Mouse (Mus musculus) forebrain, embryonic 16.5 days (tissue): ENCODE data around the gene Bckdk. TPM values are rescaled to one million over a fixed set of nuclear protein-coding genes. Genes with fewer than 3 reads are reported as not detected.

Experiments used
- ATAC-seq: fragments of 200-750 bp; cut with Nextera tagmentation; 2 replicates; pipeline ENCODE4 v1.8.0; 2017; ENCODE audit warnings: mild to moderate bottlenecking, moderate library complexity
- H3K27ac ChIP-seq: fragments of 300-500 bp; sonication (generic); 2 replicates; pipeline ENCODE4 v1.5.1; 2014; ENCODE audit warnings: low read length, control low read depth
- H3K27me3 ChIP-seq: fragments of 300-500 bp; sonication (generic); replicated peaks from 2 replicates; pipeline ENCODE4 v1.6.1; 2014; ENCODE audit warnings: low read length; ENCODE audit not compliant: control insufficient read depth, insufficient read depth
- H3K36me3 ChIP-seq: fragments of 300-500 bp; sonication (generic); 2 replicates; pipeline ENCODE4 v1.6.1; 2014; ENCODE audit not compliant: control insufficient read depth, insufficient read depth
- H3K4me1 ChIP-seq: fragments of 300-500 bp; sonication (generic); replicated peaks from 2 replicates; pipeline ENCODE4 v1.6.1; 2014; ENCODE audit warnings: low read length; ENCODE audit not compliant: control insufficient read depth, insufficient read depth
- H3K4me2 ChIP-seq: fragments of 300-500 bp; sonication (generic); 2 replicates; pipeline ENCODE4 v1.6.1; 2014; ENCODE audit warnings: mild to moderate bottlenecking, low read length, control low read depth
- H3K4me3 ChIP-seq: fragments of 300-500 bp; sonication (generic); replicated peaks from 2 replicates; pipeline ENCODE4 v1.5.1; 2014; ENCODE audit warnings: mild to moderate bottlenecking, low read length, control low read depth
- H3K9ac ChIP-seq: fragments of 300-500 bp; sonication (generic); replicated peaks from 2 replicates; pipeline ENCODE4 v1.6.1; 2014; ENCODE audit warnings: low read depth, low read length, control low read depth
- H3K9me3 ChIP-seq: fragments of 300-500 bp; sonication (generic); 2 replicates; pipeline ENCODE4 v1.6.1; 2016; ENCODE audit warnings: low read length; ENCODE audit not compliant: control insufficient read depth
- WGBS: fragments of 180-500 bp; shearing (Covaris S2); extraction: QIAGEN DNeasy Blood & Tissue Kit; methylation state at CpG from one replicate; pipeline ENCODE4 v1.1.7; 2014; 5-methylcytosine and 5-hydroxymethylcytosine counted together
- polyA plus RNA-seq: library from polyadenylated mRNA; unstranded; fragments of >200 nt; fragmentation: Nextera tagmentation; extraction: Ambion mirVana; gene quantifications from 2 replicates; pipeline ENCODE4 v1.2.1, GENCODE M21; 2015

The Bckdk gene
- polyA plus RNA-seq, 1 experiment from 2014 or later: 81.7 TPM

- no peaks in the 10 kb centered on the region for H3K27me3 ChIP-seq
- no peak overlapping the region for H3K4me3 ChIP-seq
- H3K27ac ChIP-seq: no peak overlapping the region
- no peak overlapping the region for H3K4me2 ChIP-seq
- WGBS: 45% methylated on average over 13 of the region's 13 CpGs
- no peak overlapping the region for H3K9ac ChIP-seq
- H3K4me1 ChIP-seq: no peaks in the 10 kb centered on the region
- no peaks in the 10 kb centered on the region for H3K36me3 ChIP-seq
- H3K9me3 ChIP-seq: no peaks in the 10 kb centered on the region
- ATAC-seq: no peak
Measured at GRCm38 (mm10) chr7:127952864-127953581, 49.1 kb downstream of the Bckdk start.

- Histone ChIP-seq H3K4me1 (no peaks in the 10 kb centered on the region), H3K4me2 (no peak overlapping the region), H3K9me3 (no peaks in the 10 kb centered on the region), H3K27me3 (no peaks in the 10 kb centered on the region), H3K27ac (no peak overlapping the region), H3K9ac (no peak overlapping the region), H3K36me3 (no peaks in the 10 kb centered on the region), H3K4me3 (no peak overlapping the region)
- ATAC-seq: no peak
- 55% methylated on average over 5 of the region's 5 CpGs for WGBS
Measured at GRCm38 (mm10) chr7:127959364-127959763, 55.5 kb downstream of the Bckdk start.

Other genes with a start within 250 kb of the Bckdk start
- gene Bcl7c, start 195.1 kb upstream of the Bckdk start, polyA plus RNA-seq: 30.6 and 33.8 TPM in 2 replicates
- gene Ctf1, start 191.3 kb upstream of the Bckdk start, polyA plus RNA-seq: 3.5 and 4.5 TPM in 2 replicates
- 0.11 and 0.17 TPM in 2 replicates for gene Ctf2, start 171.9 kb upstream of the Bckdk start, polyA plus RNA-seq
- gene Fbxl19, start 159.5 kb upstream of the Bckdk start, polyA plus RNA-seq: 8.0 and 8.4 TPM in 2 replicates
- 9.5 and 9.6 TPM in 2 replicates for gene Orai3, start 134.3 kb upstream of the Bckdk start, polyA plus RNA-seq
- gene Setd1a, start 127.4 kb upstream of the Bckdk start, polyA plus RNA-seq: 19.8 and 20.7 TPM in 2 replicates
- gene Gm49388, start 118.5 kb upstream of the Bckdk start, polyA plus RNA-seq: not detected in 2 replicates
- gene Hsd3b7, start 103.5 kb upstream of the Bckdk start, polyA plus RNA-seq: 7.3 and 10.7 TPM in 2 replicates
- gene Stx4a, start 79.8 kb upstream of the Bckdk start, polyA plus RNA-seq: 17.8 and 22.2 TPM in 2 replicates
- gene Stx1b, start 79.5 kb upstream of the Bckdk start, polyA plus RNA-seq: 37.9 and 50.8 TPM in 2 replicates
- 14.4 and 15.4 TPM in 2 replicates for gene Zfp646, start 27.9 kb upstream of the Bckdk start, polyA plus RNA-seq
- 43.4 and 45.4 TPM in 2 replicates for gene Zfp668, start 27.3 kb upstream of the Bckdk start, polyA plus RNA-seq
- gene Prss53, start 13.1 kb upstream of the Bckdk start, polyA plus RNA-seq: 0.87 and 1.3 TPM in 2 replicates
- gene Gm21974, start 8.6 kb upstream of the Bckdk start, polyA plus RNA-seq: not detected in 2 replicates
- 63.9 and 74.4 TPM in 2 replicates for gene Vkorc1, start 8.5 kb upstream of the Bckdk start, polyA plus RNA-seq
- 53.3 and 55.4 TPM in 2 replicates for gene Kat8, start 8.4 kb downstream of the Bckdk start, polyA plus RNA-seq
- 0.19 and 0.32 TPM in 2 replicates for gene Prss8, start 26.0 kb downstream of the Bckdk start, polyA plus RNA-seq
- 13.2 TPM in 2 replicates for gene Prss36, start 42.6 kb downstream of the Bckdk start, polyA plus RNA-seq
- 342 and 386 TPM in 2 replicates for gene Fus, start 63.4 kb downstream of the Bckdk start, polyA plus RNA-seq
- gene Pycard, start 89.8 kb downstream of the Bckdk start, polyA plus RNA-seq: 4.9 and 5.1 TPM in 2 replicates
- not detected in 2 replicates for gene Trim72, start 99.9 kb downstream of the Bckdk start, polyA plus RNA-seq
- 0.99 and 1.1 TPM in 2 replicates for gene Itgam, start 158.6 kb downstream of the Bckdk start, polyA plus RNA-seq
- gene Gm49368, start 158.6 kb downstream of the Bckdk start, polyA plus RNA-seq: not detected in 2 replicates
- not detected in 2 replicates for gene Itgax, start 225.5 kb downstream of the Bckdk start, polyA plus RNA-seq